Mouse (Mus musculus): ENCODE data around the gene Diras1.
"Not testable (repeated sequence)": the region's sequence is repeated elsewhere in the genome, so short reads cannot be mapped to it uniquely, and the experiment has no call there.

Diras1 gene

GRCm38 (mm10) chr10:81025639-81026275 is at the start of gene Diras1:
Diras1 (minus strand) TSS chr10:81025662.
- no peak for DNase-seq

GRCm38 (mm10) chr10:81073464-81073863 is 48.0 kb upstream of the Diras1 start:
- no peak for DNase-seq

- no peak for DNase-seq
Measured at GRCm38 (mm10) chr10:81072290-81072689, 46.8 kb upstream of the Diras1 start.

- peak; percentile 99 for DNase-seq
Measured at GRCm38 (mm10) chr10:81069836-81070235, 44.4 kb upstream of the Diras1 start, which contains the start of gene Thop1. Thop1 (plus strand) TSS chr10:81070035.

- no peak for DNase-seq
Measured at GRCm38 (mm10) chr10:81068706-81069105, 43.2 kb upstream of the Diras1 start.

GRCm38 (mm10) chr10:81064519-81064918 is 39.1 kb upstream of the Diras1 start:
- DNase-seq: not testable (repeated sequence)

- no peak for DNase-seq
Measured at GRCm38 (mm10) chr10:81062710-81063109, 37.2 kb upstream of the Diras1 start.

GRCm38 (mm10) chr10:81059603-81060543 is 34.4 kb upstream of the Diras1 start, which contains the start of gene Sgta:
Sgta (minus strand) TSS chr10:81060181.
- peak; percentile 100 for DNase-seq

- DNase-seq: no peak
Measured at GRCm38 (mm10) chr10:81058896-81059295, 33.4 kb upstream of the Diras1 start.

- DNase-seq: no peak
Measured at GRCm38 (mm10) chr10:81057406-81058130, 32.1 kb upstream of the Diras1 start.

- not testable (repeated sequence) for DNase-seq
Measured at GRCm38 (mm10) chr10:81055802-81056340, 30.4 kb upstream of the Diras1 start.

- no peak for DNase-seq
Measured at GRCm38 (mm10) chr10:81055169-81055568, 29.7 kb upstream of the Diras1 start.

- no peak for DNase-seq
Measured at GRCm38 (mm10) chr10:81052577-81052976, 27.1 kb upstream of the Diras1 start.

- DNase-seq: no peak
Measured at GRCm38 (mm10) chr10:81051133-81051532, 25.7 kb upstream of the Diras1 start.

- no peak for DNase-seq
Measured at GRCm38 (mm10) chr10:81050645-81051044, 25.2 kb upstream of the Diras1 start.

GRCm38 (mm10) chr10:81045246-81045645 is 19.8 kb upstream of the Diras1 start:
- not testable (repeated sequence) for DNase-seq

GRCm38 (mm10) chr10:81041458-81042175 is 16.2 kb upstream of the Diras1 start:
- peak; percentile 68 for DNase-seq

GRCm38 (mm10) chr10:81036988-81037580 is 11.6 kb upstream of the Diras1 start, which contains the start of gene Slc39a3:
Slc39a3 (minus strand) TSS chr10:81037426.
- DNase-seq: peak; percentile 98

- no peak for DNase-seq
Measured at GRCm38 (mm10) chr10:81036251-81036650, 10.8 kb upstream of the Diras1 start.

- no peak for DNase-seq
Measured at GRCm38 (mm10) chr10:81033586-81033985, 8.1 kb upstream of the Diras1 start.

- no peak for DNase-seq
Measured at GRCm38 (mm10) chr10:81029031-81029430, 3.6 kb upstream of the Diras1 start.

GRCm38 (mm10) chr10:81028219-81028618 is 2.8 kb upstream of the Diras1 start:
- no peak for DNase-seq

All from right cerebral cortex, adult 18-20 months (tissue).